ENCODE assay signal across 11 mouse cellular contexts in the genomic region with DNA sequence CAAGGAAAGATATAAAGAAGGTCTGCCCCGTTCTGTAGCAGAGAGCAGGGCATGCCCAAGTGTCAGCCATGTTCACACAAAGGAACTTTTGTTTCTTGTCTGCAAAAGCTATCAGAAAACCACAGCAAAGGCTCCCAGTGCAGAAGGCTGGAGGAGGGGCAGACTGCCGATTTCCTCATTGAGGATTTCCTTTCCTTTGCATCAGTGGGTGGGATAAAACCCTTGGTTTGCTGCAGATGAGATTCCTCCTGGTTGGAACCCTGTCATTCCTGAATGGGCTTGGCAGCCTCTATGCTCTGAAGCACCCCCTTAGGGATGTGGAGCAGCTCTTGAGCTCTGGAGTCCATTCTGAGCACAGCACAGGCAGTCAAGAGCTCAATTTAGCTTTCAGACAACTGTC.
DNase-seq lines count a peak whose midpoint lies in the region; ATAC-seq and TF ChIP-seq lines count a peak whose summit lies in the region.
"Had no signal": no experiment of that assay in that cellular context is flagged by ENCODE, and none has a peak within 500 bp of the region (broad histone marks: within the 10 kb centered on the region; RNA-seq: fewer than 3 reads in every experiment).

No protein-coding gene starts in this region.

- peak; percentile 14 for DNase-seq in hindbrain, embryonic 10.5 days (ENCODE audit: low spot score)
- no peak for DNase-seq in hindbrain, embryonic 14.5 days (ENCODE audit: low spot score)
- peak; percentile 29 for DNase-seq in forelimb bud, embryonic 11.5 days (ENCODE audit: low read depth, low spot score)
- DNase-seq in limb, embryonic 11.5 days (ENCODE audit: low spot score), result peak; percentile 30
- DNase-seq in testis, postnatal 14 days (ENCODE audit: low spot score), result no peak
- no peak for DNase-seq in heart, adult 2 months
- DNase-seq in spleen, postnatal 4 days (ENCODE audit: low spot score in 2 of 2), result no peak
- DNase-seq: cerebellum, adult 18-20 months had no signal

- no peak overlapping the region for H3K4me3 ChIP-seq in hindbrain, embryonic 10.5 days
- H3K4me3 ChIP-seq in hindbrain, embryonic 14.5 days (replicated peaks; ENCODE audit: low read length), result no peak overlapping the region
- H3K4me3 ChIP-seq in limb, embryonic 11.5 days (ENCODE audit: low read depth, low read length), result no peak overlapping the region
- no peak overlapping the region for H3K4me3 ChIP-seq in midbrain, embryonic 15.5 days
- no peak overlapping the region for H3K4me3 ChIP-seq in heart, adult 2 months
- H3K4me3 ChIP-seq: hindbrain, embryonic 15.5 days had no signal

- no peak for ATAC-seq in hindbrain, embryonic 14.5 days (ENCODE audit: low FRiP score)
- no peak for ATAC-seq in limb, embryonic 11.5 days (ENCODE audit: insufficient number of reproducible peaks, low FRiP score, low TSS enrichment, low read depth)
- ATAC-seq in midbrain, embryonic 15.5 days (replicated peaks), result no peak

- H3K9ac ChIP-seq in hindbrain, embryonic 14.5 days, result no peak overlapping the region
- no peak overlapping the region for H3K9ac ChIP-seq in limb, embryonic 11.5 days (ENCODE audit: low read length)
- no peak overlapping the region for H3K9ac ChIP-seq in midbrain, embryonic 15.5 days
- no peak overlapping the region for H3K9ac ChIP-seq in heart, adult 2 months (ENCODE audit: low read depth, low read length)
- H3K9ac ChIP-seq: hindbrain, embryonic 15.5 days had no signal

- H3K9me3 ChIP-seq in hindbrain, embryonic 10.5 days, result no peaks in the 10 kb centered on the region
- no peaks in the 10 kb centered on the region for H3K9me3 ChIP-seq in hindbrain, embryonic 14.5 days (ENCODE audit: control insufficient read depth, low read length)
- no peaks in the 10 kb centered on the region for H3K9me3 ChIP-seq in limb, embryonic 11.5 days (ENCODE audit: control insufficient read depth, low read length)
- H3K9me3 ChIP-seq in midbrain, embryonic 15.5 days, result no peaks in the 10 kb centered on the region
- H3K9me3 ChIP-seq: hindbrain, embryonic 15.5 days had no signal

- H3K4me1 ChIP-seq in hindbrain, embryonic 10.5 days (replicated peaks), result peaks cover 5% of the 10 kb centered on the region
- H3K4me1 ChIP-seq in hindbrain, embryonic 14.5 days (replicated peaks; ENCODE audit: control insufficient read depth, insufficient read depth, low read length), result no peaks in the 10 kb centered on the region; the same call in 1 of the 2 replicates
- no peaks in the 10 kb centered on the region for H3K4me1 ChIP-seq in limb, embryonic 11.5 days (ENCODE audit: control insufficient read depth, insufficient read depth, low read length)
- H3K4me1 ChIP-seq in midbrain, embryonic 15.5 days, result peaks cover 9% of the 10 kb centered on the region
- H3K4me1 ChIP-seq in heart, adult 2 months (ENCODE audit: control insufficient read depth, insufficient read depth, low read length), result no peaks in the 10 kb centered on the region

- intact Hi-C loops in heart, adult 2 months (cut with DNase I), result no loop called here

- no peaks in the 10 kb centered on the region for H3K36me3 ChIP-seq in hindbrain, embryonic 10.5 days
- no peaks in the 10 kb centered on the region for H3K36me3 ChIP-seq in hindbrain, embryonic 14.5 days (replicated peaks; ENCODE audit: control insufficient read depth, insufficient read depth)
- H3K36me3 ChIP-seq in limb, embryonic 11.5 days (ENCODE audit: control insufficient read depth, insufficient read depth, low read length), result no peaks in the 10 kb centered on the region
- no peaks in the 10 kb centered on the region for H3K36me3 ChIP-seq in midbrain, embryonic 15.5 days (replicated peaks)
- no peaks in the 10 kb centered on the region for H3K36me3 ChIP-seq in heart, adult 2 months (ENCODE audit: control insufficient read depth, insufficient read depth, low read length)
- H3K36me3 ChIP-seq: hindbrain, embryonic 15.5 days had no signal

- H3K4me2 ChIP-seq in hindbrain, embryonic 14.5 days (replicated peaks), result no peak overlapping the region
- H3K4me2 ChIP-seq in limb, embryonic 11.5 days (ENCODE audit: low read depth, severe bottlenecking), result no peak overlapping the region
- no peak overlapping the region for H3K4me2 ChIP-seq in midbrain, embryonic 15.5 days
- H3K4me2 ChIP-seq: hindbrain, embryonic 15.5 days had no signal

- no peak for TF ChIP-seq EP300 in heart, adult 2 months (IDR thresholded peaks at IDR 0.05; ENCODE audit: insufficient read depth, low read depth, low read length)

- no peak for TF ChIP-seq POLR2A in heart, adult 2 months (IDR thresholded peaks at IDR 0.05; ENCODE audit: insufficient read depth, low read depth, low read length)

- WGBS in hindbrain, embryonic 10.5 days, result 9% methylated on average over 2 of the region's 2 CpGs
- WGBS in hindbrain, embryonic 14.5 days, result 8% methylated on average over 2 of the region's 2 CpGs
- WGBS in limb, embryonic 11.5 days, result 34% methylated on average over 2 of the region's 2 CpGs
- 9% methylated on average over 2 of the region's 2 CpGs for WGBS in midbrain, embryonic 15.5 days
- 40% methylated on average over 2 of the region's 2 CpGs for WGBS in heart, adult 2 months

- H3K27me3 ChIP-seq in hindbrain, embryonic 10.5 days (ENCODE audit: insufficient read depth, poor library complexity, severe bottlenecking), result no peaks in the 10 kb centered on the region
- H3K27me3 ChIP-seq in hindbrain, embryonic 14.5 days (ENCODE audit: control insufficient read depth, insufficient read depth, low read length), result no peaks in the 10 kb centered on the region
- H3K27me3 ChIP-seq in limb, embryonic 11.5 days (ENCODE audit: control insufficient read depth, insufficient read depth, low read length), result no peaks in the 10 kb centered on the region
- H3K27me3 ChIP-seq in midbrain, embryonic 15.5 days (replicated peaks), result no peaks in the 10 kb centered on the region
- no peaks in the 10 kb centered on the region for H3K27me3 ChIP-seq in heart, adult 2 months (ENCODE audit: control insufficient read depth, insufficient read depth, low read length)
- H3K27me3 ChIP-seq: hindbrain, embryonic 15.5 days had no signal

- no peaks in the 10 kb centered on the region for H3K79me2 ChIP-seq in heart, adult 2 months (replicated peaks; ENCODE audit: control insufficient read depth, insufficient read depth, low read length)

- TF ChIP-seq CTCF in heart, adult 2 months (IDR thresholded peaks at IDR 0.05), result no peak

- H3K27ac ChIP-seq in hindbrain, embryonic 10.5 days, result peak overlapping the region; percentile 50
- H3K27ac ChIP-seq in hindbrain, embryonic 14.5 days, result no peak overlapping the region
- H3K27ac ChIP-seq in limb, embryonic 11.5 days (replicated peaks; ENCODE audit: low read depth, low read length), result no peak overlapping the region
- peak overlapping the region; percentile 30; the same call in 1 of the 2 replicates for H3K27ac ChIP-seq in midbrain, embryonic 15.5 days
- no peak overlapping the region for H3K27ac ChIP-seq in heart, adult 2 months
- H3K27ac ChIP-seq: hindbrain, embryonic 15.5 days; stomach, postnatal 0 days had no signal

Comparison
In these comparisons a context has a peak if more than half of its experiments do, and no peak if none do; other contexts are left out.
1. DNase-seq: peak in hindbrain, embryonic 10.5 days (single experiment), forelimb bud, embryonic 11.5 days (single experiment) and limb, embryonic 11.5 days (single experiment); none in hindbrain, embryonic 14.5 days (single experiment), testis, postnatal 14 days (single experiment), heart, adult 2 months (0 of 2) and spleen, postnatal 4 days (0 of 2).
2. H3K27ac ChIP-seq: peak in hindbrain, embryonic 10.5 days (single experiment) and midbrain, embryonic 15.5 days (single experiment); none in hindbrain, embryonic 14.5 days (single experiment), limb, embryonic 11.5 days (single experiment) and heart, adult 2 months (single experiment).